ENCODE assay signal across 8 mouse cellular contexts in the genomic region with DNA sequence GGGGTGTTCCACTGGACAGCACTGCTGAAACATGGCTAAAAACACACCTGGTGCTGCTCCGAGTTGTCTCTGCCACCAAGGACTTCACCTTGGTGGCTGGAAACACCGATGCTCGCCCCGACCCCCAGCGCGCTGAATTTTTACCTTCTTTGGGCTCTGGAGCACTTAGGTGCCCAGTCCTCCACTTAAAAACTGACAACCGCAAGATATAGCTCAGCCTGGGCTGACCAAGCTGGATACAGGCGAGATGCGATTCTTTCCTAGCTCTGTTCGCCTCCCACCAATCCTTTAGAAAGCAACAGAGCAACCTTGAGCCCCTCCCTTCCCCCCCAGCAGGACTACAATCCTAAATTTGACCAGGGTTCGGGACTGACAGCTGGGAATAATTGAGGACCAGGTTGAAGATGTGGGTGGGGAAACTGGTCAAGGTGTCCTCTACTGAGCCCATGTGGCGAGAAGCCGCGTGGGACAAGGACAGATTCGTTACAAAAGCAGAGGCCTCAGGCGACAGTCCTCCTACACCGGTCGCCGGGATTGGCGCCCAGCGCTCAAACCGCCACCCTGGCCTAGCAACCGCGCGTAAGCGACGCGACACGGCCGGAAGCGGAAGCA. TPM values are rescaled to one million over a fixed set of nuclear protein-coding genes. Genes with fewer than 3 reads are reported as not detected.
DNase-seq lines count a peak whose midpoint lies in the region; ATAC-seq lines count a peak whose summit lies in the region.

No protein-coding gene starts in this region.

- H3K27ac ChIP-seq in heart, embryonic 14.5 days (replicated peaks in 1 of 2; ENCODE audit: control insufficient read depth in 1 of 2, insufficient read depth in 1 of 2, low read depth in 2 of 2, low read length in 2 of 2): peak overlapping the region; percentile 95 to 100
- peak overlapping the region; percentile 88; the same call in 1 of the 2 replicates for H3K27ac ChIP-seq in forebrain, embryonic 14.5 days (ENCODE audit: low read depth, low read length)
- peak overlapping the region; percentile 95 for H3K27ac ChIP-seq in limb, embryonic 15.5 days

- no peaks in the 10 kb centered on the region for H3K9me3 ChIP-seq in heart, embryonic 14.5 days (ENCODE audit: control insufficient read depth, low read length)
- no peaks in the 10 kb centered on the region for H3K9me3 ChIP-seq in forebrain, embryonic 14.5 days (replicated peaks; ENCODE audit: control insufficient read depth, low read length)
- H3K9me3 ChIP-seq in limb, embryonic 15.5 days: no peaks in the 10 kb centered on the region

- no peak for DNase-seq in heart, postnatal 4 days
- DNase-seq in thymus, postnatal 0 days (ENCODE audit: low spot score): peak; percentile 82
- DNase-seq in thymus, postnatal 25 days: no peak
- DNase-seq in forebrain, embryonic 14.5 days (ENCODE audit: low spot score): peak; percentile 89
- DNase-seq in right cerebral cortex, postnatal 25 days: peak; percentile 78
- DNase-seq in frontal cortex, postnatal 10 days (ENCODE audit: low spot score in 2 of 2): no peak

- H3K4me3 ChIP-seq in heart, embryonic 14.5 days (ENCODE audit: control insufficient read depth in 1 of 2, insufficient read depth in 1 of 2, low read depth in 1 of 2, low read length in 2 of 2): peak overlapping the region; percentile 61 to 91
- H3K4me3 ChIP-seq in forebrain, embryonic 14.5 days (ENCODE audit: low read depth, low read length): peak overlapping the region; percentile 48
- peak overlapping the region; percentile 53 for H3K4me3 ChIP-seq in limb, embryonic 15.5 days

- peak overlapping the region; percentile 80 for H3K9ac ChIP-seq in heart, embryonic 14.5 days (ENCODE audit: low read length)
- H3K9ac ChIP-seq in forebrain, embryonic 14.5 days (ENCODE audit: low read length): peak overlapping the region; percentile 69
- H3K9ac ChIP-seq in limb, embryonic 15.5 days: peak overlapping the region; percentile 45

- ATAC-seq in heart, embryonic 14.5 days (ENCODE audit: insufficient number of reproducible peaks, insufficient read depth, low FRiP score, low read depth): no peak
- peak; percentile 19 for ATAC-seq in forebrain, embryonic 14.5 days
- ATAC-seq in limb, embryonic 15.5 days (ENCODE audit: insufficient number of reproducible peaks, low FRiP score, low TSS enrichment, low read depth): no peak

- peaks cover 0 to 2% of the 10 kb centered on the region in 2 experiments; a peak in 1 of 4 replicates for H3K4me1 ChIP-seq in heart, embryonic 14.5 days (ENCODE audit: control insufficient read depth in 2 of 2, insufficient read depth in 2 of 2, low read length in 2 of 2)
- no peaks in the 10 kb centered on the region for H3K4me1 ChIP-seq in forebrain, embryonic 14.5 days (ENCODE audit: control insufficient read depth, insufficient read depth, low read length)
- H3K4me1 ChIP-seq in limb, embryonic 15.5 days: no peaks in the 10 kb centered on the region

- H3K36me3 ChIP-seq in heart, embryonic 14.5 days (ENCODE audit: control insufficient read depth, insufficient read depth, low read length): peaks cover 29% of the 10 kb centered on the region
- H3K36me3 ChIP-seq in forebrain, embryonic 14.5 days (ENCODE audit: control insufficient read depth, insufficient read depth, low read length): 0 out of 2 replicates have a peak, but pooled peaks cover 3% of the 10 kb centered on the region
- H3K36me3 ChIP-seq in limb, embryonic 15.5 days: peaks cover 3% of the 10 kb centered on the region; the same call in 1 of the 2 replicates

- peak overlapping the region; percentile 87 for H3K4me2 ChIP-seq in heart, embryonic 14.5 days (ENCODE audit: low read length)
- H3K4me2 ChIP-seq in forebrain, embryonic 14.5 days (ENCODE audit: low read length): peak overlapping the region; percentile 66
- peak overlapping the region; percentile 69 for H3K4me2 ChIP-seq in limb, embryonic 15.5 days

- WGBS in heart, embryonic 14.5 days: 21% methylated on average over 31 of the region's 31 CpGs
- whole genome bisulfite sequencing in forebrain, embryonic 14.5 days: 28% methylated on average over 31 of the region's 31 CpGs
- WGBS in limb, embryonic 15.5 days: 13% methylated on average over 30 of the region's 31 CpGs

- H3K27me3 ChIP-seq in heart, embryonic 14.5 days (ENCODE audit: control insufficient read depth, insufficient read depth, low read length): no peaks in the 10 kb centered on the region
- no peaks in the 10 kb centered on the region for H3K27me3 ChIP-seq in forebrain, embryonic 14.5 days (replicated peaks; ENCODE audit: control insufficient read depth, insufficient read depth, low read length)
- peaks cover 7% of the 10 kb centered on the region for H3K27me3 ChIP-seq in limb, embryonic 15.5 days

RNA-seq across cellular contexts. Expression of a gene that starts 0.7 kb away (rescaled TPM):
- polyA plus RNA-seq in heart, embryonic 14.5 days (2014; fragmentation: Nextera tagmentation; extraction: Ambion mirVana): 43.7 and 43.8 TPM in 2 replicates
- total RNA-seq in heart, postnatal 4 days (2021): 10 to 100 TPM; 43.5 to 52.4 TPM
- 41.7 and 42.1 TPM in 2 replicates for polyA plus RNA-seq in thymus, postnatal 0 days (2015; fragmentation: Nextera tagmentation; extraction: Ambion mirVana)
- polyA plus RNA-seq in forebrain, embryonic 14.5 days (2014; fragmentation: Nextera tagmentation; extraction: Ambion mirVana): 26.8 and 28.4 TPM in 2 replicates
- 40.6 and 41.7 TPM in 2 replicates for polyA plus RNA-seq in limb, embryonic 15.5 days (2015; fragmentation: Nextera tagmentation; extraction: Ambion mirVana)

Comparison
In these comparisons a context has a peak if more than half of its experiments do, and no peak if none do; other contexts are left out.
1. DNase-seq: peak in thymus, postnatal 0 days (single experiment), forebrain, embryonic 14.5 days (single experiment) and right cerebral cortex, postnatal 25 days (single experiment); none in heart, postnatal 4 days (single experiment), thymus, postnatal 25 days (single experiment) and frontal cortex, postnatal 10 days (0 of 2).
2. Peak in every context shown above with its lines, with median percentiles within 50 percentile points of each other: H3K27ac ChIP-seq, H3K4me2 ChIP-seq, H3K4me3 ChIP-seq and H3K9ac ChIP-seq.